Mouse (Mus musculus) testis, adult 2 months (tissue): ENCODE results near the gene Kxd1. TPM values are rescaled to one million over a fixed set of nuclear protein-coding genes. Genes with fewer than 3 reads are reported as not detected.

Source experiments
- H3K27ac ChIP-seq: fragments of 200-500 bp; 2 replicates; pipeline ENCODE4 v1.5.1; 2012; ENCODE audit warnings: low read depth, low read length; ENCODE audit not compliant: control insufficient read depth, insufficient read depth
- H3K27me3 ChIP-seq: fragments of 200-500 bp; 2 replicates; pipeline ENCODE4 v1.6.1; 2012; ENCODE audit warnings: mild to moderate bottlenecking, low read length, moderate library complexity; ENCODE audit not compliant: control insufficient read depth, insufficient read depth
- H3K36me3 ChIP-seq: fragments of 200-500 bp; 2 replicates; pipeline ENCODE4 v1.6.1; 2012; ENCODE audit warnings: mild to moderate bottlenecking, low read length; ENCODE audit not compliant: control insufficient read depth, insufficient read depth
- H3K4me1 ChIP-seq: fragments of 200-500 bp; 2 replicates; pipeline ENCODE4 v1.6.1; 2012; ENCODE audit warnings: low read length; ENCODE audit not compliant: control insufficient read depth, insufficient read depth
- H3K4me3 ChIP-seq: fragments of 200-500 bp; 2 replicates; pipeline ENCODE4 v1.5.1; 2012; ENCODE audit warnings: low read depth, mild to moderate bottlenecking, low read length, moderate library complexity, mixed read lengths; ENCODE audit not compliant: control insufficient read depth
- CTCF ChIP-seq: fragments of 200-500 bp; IDR thresholded peaks from 2 replicates; pipeline ENCODE4 v1.5.1; 2012; ENCODE audit warnings: low read depth, mild to moderate bottlenecking, inconsistent platforms, low read length, moderate library complexity; ENCODE audit not compliant: control insufficient read depth, insufficient read depth, insufficient replicate concordance
- POLR2A ChIP-seq: fragments of 200-500 bp; IDR thresholded peaks from 2 replicates; pipeline ENCODE4 v1.6.1; 2012; ENCODE audit warnings: low read depth, mild to moderate bottlenecking, inconsistent platforms, low read length, moderate library complexity; ENCODE audit not compliant: control insufficient read depth
- polyA plus RNA-seq: library from polyadenylated mRNA; depleted of rRNA; stranded (reverse); fragments of >200 nt; gene quantifications from 2 replicates; pipeline ENCODE4 v1.2.3, GENCODE M21; 2012

Kxd1 gene
- polyA plus RNA-seq, 1 experiment = 77.9 TPM

GRCm38 (mm10) chr8:70558334-70558733, 30.6 kb upstream of the Kxd1 start:
- TF ChIP-seq POLR2A (no peak), CTCF (no peak; the same call in 1 of the 2 replicates)
- no peak overlapping the region for H3K27ac ChIP-seq
- no peaks in the 10 kb centered on the region for H3K36me3 ChIP-seq
- peaks cover 9% of the 10 kb centered on the region for H3K4me1 ChIP-seq
- H3K27me3 ChIP-seq = no peaks in the 10 kb centered on the region
- no peak overlapping the region for H3K4me3 ChIP-seq

GRCm38 (mm10) chr8:70555079-70555747, 27.5 kb upstream of the Kxd1 start:
- peak overlapping the region; percentile 37; the same call in 1 of the 2 replicates for H3K27ac ChIP-seq
- no peaks in the 10 kb centered on the region for H3K27me3 ChIP-seq
- TF ChIP-seq CTCF (no peak), POLR2A (no peak)
- no peak overlapping the region for H3K4me3 ChIP-seq
- H3K4me1 ChIP-seq = peaks cover 16% of the 10 kb centered on the region
- no peaks in the 10 kb centered on the region for H3K36me3 ChIP-seq

GRCm38 (mm10) chr8:70553740-70554139, 26.0 kb upstream of the Kxd1 start:
- Histone ChIP-seq H3K36me3 (no peaks in the 10 kb centered on the region), H3K4me1 (peaks cover 13% of the 10 kb centered on the region), H3K4me3 (no peak overlapping the region), H3K27ac (no peak overlapping the region), H3K27me3 (no peaks in the 10 kb centered on the region)
- TF ChIP-seq CTCF (no peak), POLR2A (no peak)

GRCm38 (mm10) chr8:70552836-70553235, 25.1 kb upstream of the Kxd1 start:
- Histone ChIP-seq H3K27me3 (no peaks in the 10 kb centered on the region), H3K4me1 (peaks cover 17% of the 10 kb centered on the region), H3K4me3 (no peak overlapping the region), H3K36me3 (no peaks in the 10 kb centered on the region), H3K27ac (no peak overlapping the region)
- TF ChIP-seq CTCF (no peak), POLR2A (no peak)

GRCm38 (mm10) chr8:70551558-70552161, 23.9 kb upstream of the Kxd1 start:
- Histone ChIP-seq H3K27me3 (no peaks in the 10 kb centered on the region), H3K4me3 (no peak overlapping the region), H3K36me3 (no peaks in the 10 kb centered on the region), H3K27ac (peak overlapping the region; percentile 33; the same call in 1 of the 2 replicates), H3K4me1 (peaks cover 17% of the 10 kb centered on the region)
- no peak for TF ChIP-seq POLR2A
- no peak for TF ChIP-seq CTCF

- H3K36me3 ChIP-seq = no peaks in the 10 kb centered on the region
- no peaks in the 10 kb centered on the region for H3K27me3 ChIP-seq
- peaks cover 17% of the 10 kb centered on the region for H3K4me1 ChIP-seq
- no peak overlapping the region for H3K27ac ChIP-seq
- no peak overlapping the region for H3K4me3 ChIP-seq
- no peak for TF ChIP-seq POLR2A
- TF ChIP-seq CTCF = no peak
Observed at GRCm38 (mm10) chr8:70549412-70550184, 21.8 kb upstream of the Kxd1 start.

- H3K36me3 ChIP-seq = no peaks in the 10 kb centered on the region
- peaks cover 11% of the 10 kb centered on the region for H3K4me1 ChIP-seq
- TF ChIP-seq POLR2A (no peak), CTCF (no peak)
- no peak overlapping the region for H3K4me3 ChIP-seq
- H3K27ac ChIP-seq = no peak overlapping the region
- no peaks in the 10 kb centered on the region for H3K27me3 ChIP-seq
Observed at GRCm38 (mm10) chr8:70547762-70548161, 20.0 kb upstream of the Kxd1 start.
